Mouse (Mus musculus) embryonic fibroblast, embryonic 13.5 days (primary cell): ENCODE results near the gene Ckap2l.

Experiments used
- CTCF ChIP-seq: IDR thresholded peaks from 2 replicates; pipeline ENCODE4 v1.5.1; 2011; ENCODE audit warnings: mild to moderate bottlenecking, control low read depth, low read length, moderate library complexity, borderline replicate concordance; ENCODE audit not compliant: insufficient read depth
- POLR2A ChIP-seq: IDR thresholded peaks from 2 replicates; pipeline ENCODE4 v1.6.1; 2011; ENCODE audit warnings: low read depth, mild to moderate bottlenecking, control low read depth, low read length, moderate library complexity

DNA sequence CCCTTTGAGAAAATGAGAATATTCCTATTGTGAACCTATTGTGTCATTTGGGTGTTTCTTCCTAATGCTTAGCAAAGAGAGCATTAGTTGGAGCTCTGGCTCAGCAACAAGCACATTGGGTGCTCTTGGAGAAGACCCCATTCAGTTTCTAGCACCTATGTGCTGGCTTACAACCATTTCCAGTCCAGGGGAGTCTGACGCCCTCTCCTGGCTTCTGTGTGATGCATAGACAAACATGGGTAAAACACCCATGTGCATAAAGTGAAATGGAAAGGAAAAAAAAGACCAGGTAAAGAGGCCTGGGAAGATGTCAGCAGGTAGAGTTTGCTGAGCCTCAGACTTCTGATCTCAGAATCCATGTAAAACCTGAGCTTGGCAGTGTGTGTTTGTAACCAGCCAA is 63.8 kb downstream of the Ckap2l start:
- TF ChIP-seq POLR2A: no peak
- no peak for TF ChIP-seq CTCF
